Mouse (Mus musculus) lung, postnatal 10 days (tissue): Measurements from ENCODE around the gene Trim25.
A peak's percentile ranks its signal among the peaks of the same experiment; 100 is the strongest.
"Not testable (repeated sequence)": the region's sequence is repeated elsewhere in the genome, so short reads cannot be mapped to it uniquely, and the experiment has no call there.

Experiments
- DNase-seq: peaks from one replicate; pipeline ENCODE4 v3.0.0; 2021

The Trim25 gene

DNA sequence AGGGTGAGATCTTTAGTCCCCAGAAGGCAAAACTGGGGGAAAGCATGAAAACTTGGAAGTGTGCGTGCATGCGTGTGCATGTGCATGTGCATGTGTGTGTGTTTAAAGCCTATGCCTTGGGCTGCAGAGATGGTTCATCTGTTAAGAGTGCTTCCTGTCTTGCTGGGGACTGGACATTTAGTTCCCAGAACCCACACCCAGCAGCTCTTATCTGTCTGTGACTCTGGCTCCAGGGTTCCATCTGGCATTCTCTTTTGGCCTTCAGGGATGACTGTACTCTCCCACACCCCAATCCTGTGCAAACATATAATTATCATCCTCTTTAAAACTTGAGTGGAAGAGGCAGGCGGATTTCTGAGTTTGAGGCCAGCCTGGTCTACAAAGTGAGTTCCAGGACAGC lies 26.9 kb downstream of the Trim25 start:
- DNase-seq: no peak

DNA sequence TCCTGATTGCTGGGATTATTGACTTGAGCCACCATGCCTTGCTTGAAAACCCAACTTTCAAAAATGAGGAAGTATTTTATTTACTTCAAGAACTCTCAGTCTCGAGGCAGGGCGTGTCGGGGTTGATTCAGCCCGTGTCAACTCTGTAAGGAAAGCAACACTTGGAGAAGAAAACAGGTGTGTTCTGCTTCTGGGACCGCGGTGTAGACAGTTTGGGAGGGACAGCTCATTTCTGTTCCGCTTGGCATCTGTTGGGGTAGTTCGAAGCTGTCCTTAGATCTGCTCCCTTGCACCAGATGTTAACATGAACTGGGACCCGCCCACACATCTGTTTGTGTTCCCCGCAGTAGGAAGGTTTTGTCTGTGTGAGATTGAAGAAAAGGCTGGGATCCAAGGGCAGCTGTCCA lies 28.8 kb downstream of the Trim25 start:
- peak; percentile 48 for DNase-seq

DNA sequence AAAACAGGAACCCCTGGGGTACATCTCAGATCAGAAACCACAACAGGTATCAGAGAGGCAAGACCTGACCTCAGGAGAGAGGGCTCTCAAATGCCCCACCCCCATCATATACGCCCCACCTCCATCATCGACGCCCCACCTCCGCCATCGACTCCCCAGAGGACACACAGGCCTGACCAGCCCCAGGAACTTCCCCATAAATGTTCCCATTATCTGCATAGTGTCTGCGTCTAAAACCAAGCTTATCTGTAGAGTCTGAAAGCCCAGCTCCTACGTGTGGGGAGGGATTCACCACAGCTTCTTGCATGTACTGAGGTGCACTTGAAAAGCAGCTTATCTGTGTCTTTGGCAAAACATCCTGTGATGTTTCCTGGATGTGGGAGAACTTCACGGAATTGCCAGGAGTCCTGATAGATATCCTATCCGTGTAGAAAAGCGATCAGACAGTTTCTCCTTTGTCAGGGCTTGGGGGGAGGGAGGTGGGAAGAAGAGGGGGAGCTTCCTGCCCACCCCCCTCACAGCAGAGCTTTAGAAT lies 29.8 kb downstream of the Trim25 start:
- DNase-seq: peak; percentile 51

DNA sequence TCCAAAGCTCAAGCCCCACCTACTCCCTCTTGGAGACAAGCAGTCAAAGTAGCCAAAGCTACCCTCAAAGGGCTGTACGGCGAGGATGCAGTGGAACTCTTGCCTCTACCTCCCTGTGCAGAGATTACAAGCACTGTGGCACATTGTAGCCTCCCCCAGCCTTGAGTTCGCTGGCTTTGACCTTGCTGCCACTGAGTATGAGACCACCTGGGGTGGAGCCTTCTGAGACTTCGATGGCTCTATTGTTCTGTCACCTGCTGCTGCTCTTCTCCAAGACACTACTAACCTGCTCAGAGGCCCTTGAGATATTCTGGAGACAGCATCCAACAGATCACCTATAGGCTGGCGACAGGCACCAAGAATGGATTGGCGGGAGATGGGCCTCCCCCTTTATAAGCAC lies 31.4 kb downstream of the Trim25 start:
- no peak for DNase-seq

DNA sequence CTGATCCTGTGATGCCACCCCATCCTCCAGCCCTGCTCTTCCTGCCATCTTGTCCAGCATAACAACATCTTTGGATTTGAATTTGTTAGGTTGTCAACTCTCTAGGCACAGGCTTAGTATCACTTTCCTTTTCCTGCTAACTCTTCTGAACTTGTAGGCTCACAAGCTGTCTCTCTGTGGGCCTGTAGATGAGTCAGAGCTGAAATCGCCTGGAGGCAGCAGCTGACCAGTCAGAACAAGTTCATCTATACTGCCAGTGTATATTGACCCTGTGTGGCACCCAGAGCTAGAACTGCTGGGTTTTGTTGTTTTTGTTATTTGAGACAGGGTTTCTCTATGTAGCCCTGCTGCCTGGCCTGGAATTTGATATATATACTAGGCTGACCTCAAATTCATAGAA lies 32.0 kb downstream of the Trim25 start:
- no peak for DNase-seq

DNA sequence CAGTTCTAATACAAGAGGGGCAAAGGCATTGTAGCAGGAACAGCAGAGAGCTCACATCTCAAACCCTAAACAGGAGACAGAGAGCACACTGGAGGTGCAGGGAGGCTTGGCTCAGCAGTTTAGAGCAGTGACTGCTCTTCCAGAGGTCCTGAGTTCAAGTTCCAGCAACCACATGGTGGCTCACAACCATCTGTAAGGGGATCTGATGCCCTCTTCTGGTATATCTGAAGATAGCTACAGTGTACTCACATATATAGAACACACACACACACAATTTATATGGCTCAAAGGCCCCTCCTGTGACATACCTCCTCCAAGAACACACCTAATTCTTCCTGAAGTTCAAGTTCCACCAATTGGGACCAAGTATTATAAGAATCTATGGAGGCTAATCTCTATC lies 35.4 kb downstream of the Trim25 start:
- DNase-seq: no peak

DNA sequence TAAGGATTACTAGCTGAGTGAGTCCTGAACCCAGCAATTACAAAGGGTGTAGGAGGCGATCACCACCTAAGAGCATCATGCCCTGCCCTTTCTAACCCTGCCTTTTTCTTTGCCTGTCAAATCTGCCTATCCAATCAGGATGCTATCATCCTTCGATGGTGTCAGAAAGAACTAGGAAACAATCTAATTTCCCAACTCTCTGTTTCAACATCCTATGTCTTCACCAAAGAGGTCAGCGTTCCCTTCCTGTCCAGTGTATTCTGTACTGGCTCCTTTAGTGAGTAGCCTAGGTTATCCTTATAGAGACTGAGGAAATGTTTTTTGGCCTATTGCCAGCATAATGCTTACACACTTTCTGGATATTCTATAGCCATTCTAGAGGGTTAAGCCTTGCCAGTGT lies 36.4 kb downstream of the Trim25 start:
- DNase-seq: no peak

DNA sequence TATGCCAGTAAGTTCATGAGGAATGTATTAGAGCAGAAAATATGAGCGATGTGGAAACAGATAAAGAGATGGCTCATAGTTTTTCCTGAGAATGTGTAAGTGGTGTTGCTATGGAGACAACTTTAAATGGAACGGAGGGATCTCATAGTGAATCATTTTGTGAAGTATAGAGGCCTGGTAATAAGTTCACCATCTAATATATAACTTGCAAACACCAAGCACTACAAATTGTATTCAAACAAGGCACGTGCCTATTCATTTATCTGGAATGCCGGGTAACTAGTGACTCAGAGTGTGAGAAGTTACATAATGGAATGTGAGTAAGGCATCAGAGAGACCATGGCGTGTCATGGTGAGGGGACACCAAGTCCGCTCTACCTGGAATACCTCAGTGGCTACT lies 39.3 kb downstream of the Trim25 start:
- no peak for DNase-seq

DNA sequence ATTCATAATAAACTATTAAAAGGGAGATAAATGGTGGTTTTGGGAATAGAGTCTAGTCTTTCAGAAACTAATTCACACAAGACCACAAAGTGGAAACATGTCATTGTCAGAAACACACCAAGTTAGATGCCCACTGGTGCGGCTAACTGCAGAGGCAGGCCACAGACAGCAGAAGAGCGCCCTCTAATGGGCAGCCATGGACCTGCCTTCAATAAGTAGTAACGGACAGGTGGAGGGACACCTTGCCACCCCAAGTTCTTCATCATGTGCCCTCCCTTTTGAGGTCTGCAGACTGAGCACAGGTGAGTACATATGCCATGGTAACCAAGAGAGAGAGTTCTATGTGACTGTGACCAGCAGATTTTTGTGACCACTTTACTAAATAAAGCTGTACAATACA lies 40.1 kb downstream of the Trim25 start:
- DNase-seq: peak; percentile 69

DNA sequence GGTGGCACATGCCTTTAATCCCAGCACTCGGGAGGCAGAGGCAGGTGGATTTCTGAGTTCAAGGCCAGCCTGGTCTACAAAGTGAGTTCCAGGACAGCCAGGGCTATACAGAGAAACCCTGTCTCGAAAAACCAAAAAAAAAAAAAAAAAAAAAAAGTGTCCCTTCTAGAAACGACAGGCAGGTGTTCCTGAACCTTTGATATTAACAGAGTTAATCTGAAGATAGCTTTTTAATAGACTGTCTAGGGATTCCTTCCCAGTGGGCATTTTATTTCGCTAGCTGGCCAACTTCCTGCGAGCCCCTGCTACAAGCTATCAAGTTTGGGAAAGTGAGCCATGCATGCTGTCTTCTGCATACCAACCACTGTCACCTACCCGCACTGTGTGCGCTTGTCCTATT lies 41.9 kb downstream of the Trim25 start:
- not testable (repeated sequence) for DNase-seq

DNA sequence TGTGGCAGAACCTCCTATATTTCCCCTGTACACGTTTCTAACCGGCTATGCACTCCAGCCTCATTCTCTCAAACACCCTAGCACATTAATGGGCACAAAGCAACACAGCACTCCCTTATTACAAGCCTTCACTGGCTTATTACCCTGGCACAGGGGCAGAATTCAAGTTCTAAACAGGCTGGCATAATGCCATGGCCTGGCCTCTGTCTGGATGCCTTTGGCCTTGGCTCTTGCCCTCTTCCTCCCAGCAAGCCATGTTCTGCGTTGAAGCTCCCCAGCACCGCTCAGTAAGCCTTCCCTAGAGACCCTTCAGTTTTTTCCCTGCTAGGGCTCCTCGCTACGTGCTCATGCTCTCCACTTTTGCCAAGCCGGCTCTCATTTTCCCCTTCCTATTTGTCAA lies 43.9 kb downstream of the Trim25 start:
- DNase-seq: no peak

DNA sequence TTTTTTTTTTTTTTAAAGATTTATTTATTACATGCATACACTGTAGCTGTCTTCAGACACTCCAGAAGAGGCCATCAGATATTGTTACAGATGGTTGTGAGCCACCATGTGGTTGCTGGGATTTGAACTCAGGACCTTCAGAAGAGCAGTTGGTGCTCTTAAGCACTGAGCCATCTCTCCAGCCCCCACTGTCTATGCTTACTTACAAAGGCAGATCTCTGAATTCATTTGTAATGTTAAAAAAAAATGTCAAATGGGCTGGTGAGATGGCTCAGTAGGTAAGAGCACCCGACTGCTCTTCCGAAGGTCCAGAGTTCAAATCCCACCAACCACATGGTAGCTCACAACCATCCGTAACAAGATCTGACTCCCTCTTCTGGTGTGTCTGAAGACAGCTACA lies 46.3 kb downstream of the Trim25 start:
- DNase-seq: not testable (repeated sequence)

DNA sequence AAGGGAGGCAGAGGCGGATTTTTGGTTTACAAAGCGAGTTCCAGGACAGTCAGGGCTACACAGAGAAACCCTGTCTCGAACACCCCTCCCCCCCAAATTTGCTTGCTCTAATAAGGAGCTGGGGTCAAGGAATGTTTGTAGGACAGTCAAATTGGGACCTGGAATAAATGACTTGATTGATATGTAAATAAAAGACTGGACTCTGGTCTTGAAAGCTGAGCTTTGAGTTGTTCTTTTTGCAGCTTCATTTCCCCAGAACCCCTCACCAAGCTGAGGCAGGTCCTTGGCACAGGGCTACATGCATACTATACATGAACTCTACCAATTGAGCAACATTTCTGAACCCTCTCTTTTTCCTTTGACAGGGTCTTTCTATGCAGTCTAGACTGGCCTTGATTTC lies 46.8 kb downstream of the Trim25 start:
- no peak for DNase-seq

DNA sequence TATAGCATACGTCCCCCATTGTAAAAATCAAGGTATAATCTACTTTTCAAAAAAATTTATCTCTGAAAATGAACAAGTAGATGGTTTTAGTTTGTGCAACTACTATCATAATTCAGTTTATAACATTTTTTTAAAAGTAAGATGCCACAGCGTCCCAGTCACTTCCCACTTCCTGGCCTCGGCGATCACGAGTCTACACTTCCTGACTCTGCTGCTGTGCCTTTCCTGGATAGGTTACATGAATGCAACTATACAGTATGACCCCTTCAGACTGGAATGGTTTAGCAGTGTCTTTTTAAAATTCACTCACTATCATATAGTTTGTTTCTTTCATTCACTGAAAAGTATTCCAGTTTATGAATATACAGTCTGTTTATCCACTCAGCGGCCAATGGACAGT lies 52.6 kb downstream of the Trim25 start:
- DNase-seq: no peak

DNA sequence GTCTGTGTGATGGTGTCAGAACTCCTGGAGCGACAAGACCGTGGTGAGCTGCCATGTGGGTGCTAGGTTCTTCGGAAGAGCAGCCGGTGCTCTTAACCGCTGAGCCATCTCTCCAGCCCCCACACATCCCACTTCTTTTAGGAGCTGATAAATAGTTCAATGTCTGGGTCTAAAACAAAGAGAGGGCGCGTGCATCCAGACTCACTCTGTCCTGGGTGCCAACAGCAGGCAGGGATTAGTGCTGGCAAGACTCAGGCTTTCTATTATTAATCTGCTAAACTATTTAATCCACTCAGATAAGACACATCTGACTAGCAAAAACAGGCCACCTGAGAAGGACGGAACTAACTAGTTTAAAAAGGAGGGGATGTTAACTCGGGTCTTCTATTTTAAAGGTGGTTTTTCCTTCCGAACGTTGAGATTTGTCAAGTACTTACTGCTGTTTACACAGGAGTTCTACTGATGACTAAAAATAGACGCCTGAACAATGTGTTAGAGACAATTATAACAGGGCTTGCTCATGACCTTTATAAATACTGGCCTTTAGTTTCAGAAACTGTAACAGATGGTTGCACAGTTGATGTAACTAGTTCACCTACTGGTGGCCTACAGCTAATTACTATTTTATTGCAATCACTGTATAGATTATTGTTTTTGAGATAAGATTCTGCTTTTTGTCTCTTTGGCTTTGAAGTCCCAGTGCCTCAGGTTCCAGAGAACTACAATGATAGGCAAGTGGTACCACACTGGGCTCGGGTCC lies 56.9 kb downstream of the Trim25 start:
- no peak for DNase-seq

DNA sequence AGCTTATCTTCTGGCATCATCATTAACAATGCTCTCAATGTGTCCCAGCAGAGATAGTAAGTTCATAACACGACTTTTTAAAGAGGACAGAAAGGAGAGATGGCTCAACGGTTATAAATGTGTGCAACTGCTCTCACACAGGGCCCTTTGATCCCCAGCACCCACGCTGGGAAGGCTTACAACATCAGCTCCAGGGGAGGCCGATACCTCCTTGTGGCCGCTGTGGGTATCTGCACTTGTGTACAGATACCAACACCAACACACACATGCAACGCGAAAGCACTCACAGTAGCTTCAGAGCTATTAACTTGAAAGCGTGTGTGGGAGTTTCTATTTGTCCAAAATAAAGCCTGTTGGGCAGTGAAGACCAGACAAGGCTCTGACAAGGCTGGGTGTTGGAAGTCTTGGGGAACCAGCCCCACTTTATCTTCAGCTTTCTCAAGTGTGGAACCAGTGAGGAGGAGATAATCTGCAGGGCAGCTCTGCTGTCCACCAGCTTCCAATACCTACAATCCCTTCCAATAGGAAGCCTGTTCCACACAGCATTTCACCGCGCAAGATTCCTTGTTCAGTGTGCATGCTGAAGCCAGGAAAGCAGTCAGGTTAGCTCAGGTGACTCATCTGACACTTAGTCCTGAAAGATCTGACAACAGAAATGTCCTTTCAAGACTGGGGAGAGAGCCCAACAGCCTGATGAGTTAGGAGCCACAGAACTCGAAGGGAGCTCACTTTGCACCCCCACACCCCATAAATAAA lies 59.5 kb downstream of the Trim25 start:
- peak; percentile 48 for DNase-seq

DNA sequence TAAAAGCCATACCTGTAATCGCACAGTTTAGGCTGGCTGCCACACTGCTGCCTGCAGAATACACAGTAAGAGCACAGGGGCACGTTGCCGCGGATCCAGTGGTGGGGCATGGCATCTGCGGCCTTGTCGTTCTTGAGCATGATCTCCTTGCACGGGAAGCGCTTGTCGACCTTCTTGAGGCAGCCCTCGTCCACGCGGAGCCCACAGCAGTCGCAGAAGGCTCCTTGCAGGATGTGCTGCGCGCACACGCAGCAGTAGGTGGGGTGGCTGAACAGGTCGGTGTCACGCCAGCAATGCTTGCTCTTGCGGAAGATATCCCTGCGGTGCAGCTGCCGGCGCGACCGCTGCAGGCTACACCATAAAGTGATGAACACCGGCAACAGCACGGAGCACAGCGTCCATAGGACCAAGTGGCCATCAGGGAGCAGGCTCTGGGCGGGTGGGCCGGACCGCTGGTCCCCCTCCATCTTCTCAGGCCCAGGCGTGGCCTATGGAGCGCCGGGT lies 60.8 kb downstream of the Trim25 start:
- peak; percentile 41 for DNase-seq

DNA sequence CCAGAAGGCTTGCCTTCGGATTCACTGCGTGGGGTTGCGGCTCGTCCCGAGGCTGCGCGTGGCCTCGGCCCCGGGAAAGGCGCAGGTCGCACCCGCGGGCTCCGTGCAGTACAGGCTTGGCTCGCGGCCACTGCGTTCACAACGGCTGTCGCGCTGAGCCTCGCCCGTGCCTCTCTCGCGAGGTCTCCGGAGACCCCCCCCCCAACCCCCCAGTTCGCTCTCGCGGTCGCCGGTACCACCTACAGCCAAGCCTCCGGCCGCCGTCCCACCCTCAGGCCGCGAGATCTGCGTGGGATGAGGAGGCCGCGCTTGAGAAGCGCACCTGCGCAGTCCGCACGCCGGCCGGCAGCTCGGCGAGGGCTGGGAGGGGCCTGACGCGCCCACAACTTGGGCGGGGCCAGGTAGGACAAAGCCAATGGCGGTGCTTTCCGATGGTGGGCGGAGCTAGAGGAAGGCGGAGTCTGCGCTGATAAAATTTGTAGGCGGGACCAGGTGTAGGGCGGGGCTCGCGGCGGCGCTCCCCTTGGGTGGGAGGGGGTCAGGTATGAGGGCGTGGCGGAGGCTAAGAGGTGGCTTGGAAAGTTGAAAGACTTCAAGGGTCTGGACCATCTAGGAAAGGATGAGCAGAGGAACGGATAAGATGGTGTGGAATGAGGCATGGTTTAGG lies 61.4 kb downstream of the Trim25 start:
- peak; percentile 96 for DNase-seq

DNA sequence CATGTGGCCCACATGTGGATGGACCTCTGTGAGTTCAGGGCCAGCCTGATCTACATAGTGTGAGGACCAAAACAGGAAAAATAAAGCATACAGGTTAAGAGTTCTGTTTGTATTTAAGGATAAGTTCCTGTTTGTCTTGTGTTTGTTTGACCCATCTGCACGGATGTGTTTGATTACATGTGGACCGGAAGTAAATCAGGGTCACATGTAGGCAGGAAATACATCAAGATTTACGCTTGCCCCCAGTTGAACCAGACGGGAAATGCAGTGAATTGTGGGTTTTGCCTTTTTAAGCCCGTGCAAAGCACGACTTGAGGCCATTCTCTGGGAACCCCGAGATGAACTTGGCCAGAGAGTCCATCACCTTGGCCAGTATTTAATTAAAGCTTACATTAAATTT lies 62.2 kb downstream of the Trim25 start:
- peak; percentile 32 for DNase-seq

DNA sequence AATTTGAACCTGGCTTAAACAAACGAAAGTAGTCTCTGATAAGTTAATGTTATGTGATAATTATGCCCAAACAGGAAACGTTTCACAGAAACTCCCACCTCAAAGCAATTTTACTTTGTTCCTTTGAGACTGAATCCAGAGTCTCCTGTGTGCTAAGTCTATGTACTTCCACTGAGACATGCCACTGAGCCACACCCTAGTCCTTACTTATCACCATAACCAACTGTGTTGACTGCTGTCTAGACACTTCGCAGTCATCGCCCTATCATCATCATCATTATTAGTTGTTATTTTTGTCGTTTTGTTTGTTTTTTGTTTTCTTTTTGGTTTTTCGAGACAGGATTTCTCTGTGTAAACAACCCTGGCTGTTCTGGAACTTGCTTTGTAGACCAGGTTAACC lies 65.1 kb downstream of the Trim25 start:
- DNase-seq: no peak

DNA sequence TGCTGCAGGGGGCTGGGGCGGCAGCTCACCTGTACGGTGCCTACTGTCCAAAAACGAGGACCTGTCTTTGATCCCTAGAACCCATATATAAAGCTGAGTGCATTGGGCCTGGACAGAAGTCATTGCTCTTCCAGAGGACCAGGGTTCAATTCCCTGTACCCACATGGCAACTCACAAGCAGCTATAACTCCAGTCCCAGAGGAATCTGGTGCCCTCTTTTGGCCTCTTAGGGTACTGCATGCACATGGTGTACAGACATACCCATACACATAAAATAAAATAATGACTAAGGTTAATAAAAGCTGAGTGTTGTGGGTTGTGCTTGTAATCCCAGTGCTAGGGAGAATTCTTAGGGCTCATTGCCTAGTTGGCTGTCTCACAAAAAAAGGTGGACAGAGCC lies 66.1 kb downstream of the Trim25 start:
- DNase-seq: peak; percentile 28

DNA sequence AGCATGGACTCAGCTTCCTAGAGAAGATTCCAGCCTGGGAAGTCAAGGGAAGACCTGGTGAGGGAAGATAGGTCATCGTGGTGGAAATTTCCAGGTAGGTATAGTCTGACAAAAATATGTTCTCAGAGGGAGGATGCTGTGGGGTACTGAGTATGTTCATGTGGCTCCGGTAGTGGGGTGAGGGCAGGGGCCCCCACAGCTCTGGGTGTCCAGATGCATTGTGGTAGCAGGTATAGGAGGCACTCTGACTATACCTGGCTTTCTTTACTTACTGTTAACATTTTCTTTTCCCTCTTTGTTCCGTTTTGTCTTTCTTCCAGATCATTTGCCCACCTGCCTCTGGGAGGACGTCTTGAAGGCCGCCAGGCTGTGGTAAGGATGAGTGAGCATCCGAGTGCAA lies 67.0 kb downstream of the Trim25 start:
- no peak for DNase-seq

DNA sequence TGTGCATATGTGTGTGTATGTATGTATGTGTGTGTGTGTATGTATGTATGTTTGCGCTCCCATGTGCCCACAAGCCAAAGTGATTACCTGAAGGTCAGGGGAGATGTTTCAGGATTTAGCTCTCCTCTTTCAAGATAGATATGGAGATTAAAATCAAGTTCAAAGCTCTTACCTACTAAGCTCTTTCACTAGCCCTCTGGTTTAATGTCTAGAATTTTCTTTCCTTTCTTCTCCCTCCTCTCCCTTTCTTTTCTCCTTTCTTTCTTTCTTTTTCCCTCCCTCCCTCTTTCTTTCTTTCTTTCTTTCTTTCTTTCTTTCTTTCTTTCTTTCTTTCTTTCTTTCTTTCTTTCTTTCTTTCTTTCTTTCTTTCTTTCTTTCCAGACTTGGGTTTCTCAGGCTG lies 67.6 kb downstream of the Trim25 start, which contains the start of gene Dgke:
Gene Dgke, minus strand, starts transcription at position 101 of the 400 bp plus-strand sequence.
- no peak for DNase-seq
